Mouse (Mus musculus): Measurements from ENCODE around the gene Npcd.
A peak's percentile ranks its signal among the peaks of the same experiment; 100 is the strongest.

Gene Npcd

GRCm38 (mm10) chr15:79834130-79834880, at the start of gene Npcd, which contains the start of gene Cbx6:
TSS of gene Npcd (minus strand) at chr15:79834237.
TSS of gene Cbx6 (minus strand) at chr15:79834688.
- peak; percentile 77 for DNase-seq (ENCODE audit: low read depth, low spot score)

DNA sequence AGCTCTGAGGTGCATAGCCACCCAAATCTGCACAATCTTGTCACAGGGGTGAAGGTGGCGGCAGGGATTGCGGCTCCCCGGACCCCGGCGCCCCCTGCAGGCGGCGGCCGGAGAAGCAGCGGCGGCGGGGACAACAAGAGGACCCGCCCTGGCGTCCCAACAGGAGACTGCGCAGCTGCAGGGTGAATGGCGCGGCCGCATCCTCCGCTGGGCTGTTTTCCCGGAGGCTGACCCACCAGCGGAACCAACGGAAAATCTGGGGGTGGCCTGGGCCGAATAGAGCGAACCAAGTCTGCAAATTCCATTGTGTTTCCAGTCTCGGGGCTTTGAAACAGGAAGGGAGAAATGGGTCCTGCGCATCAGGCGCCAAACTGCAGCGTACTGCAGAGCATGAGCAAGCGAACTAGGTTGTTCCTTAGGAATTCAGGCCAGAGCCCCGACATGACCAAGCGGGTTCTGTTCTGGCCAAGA, 49.4 kb upstream of the Npcd start:
- peak; percentile 80 for DNase-seq (ENCODE audit: low read depth, low spot score)

GRCm38 (mm10) chr15:79882623-79883267, 48.7 kb upstream of the Npcd start:
- no peak for DNase-seq (ENCODE audit: low read depth, low spot score)

DNA sequence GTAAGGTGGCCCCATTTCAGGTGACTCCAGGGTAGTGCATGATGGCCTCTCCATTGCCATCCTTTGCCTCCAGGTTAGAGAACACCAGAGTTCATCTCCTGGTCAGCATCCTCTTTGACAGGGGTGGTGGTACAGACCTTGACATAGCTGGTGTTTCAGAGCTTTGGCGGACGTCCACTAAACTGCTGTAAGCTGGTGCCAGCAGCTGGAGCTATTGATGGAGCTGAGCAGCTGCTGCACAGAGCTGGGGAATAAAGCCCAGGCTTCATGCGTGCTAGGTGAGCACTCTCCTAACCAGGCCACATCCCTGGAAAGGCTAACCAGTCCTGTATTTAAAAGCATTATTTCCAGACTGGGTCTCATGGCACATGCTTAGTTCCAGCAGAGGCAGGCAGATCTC, 46.4 kb upstream of the Npcd start:
- DNase-seq (ENCODE audit: low read depth, low spot score) = no peak

GRCm38 (mm10) chr15:79879319-79879718, 45.3 kb upstream of the Npcd start:
- no peak for DNase-seq (ENCODE audit: low read depth, low spot score)

DNA sequence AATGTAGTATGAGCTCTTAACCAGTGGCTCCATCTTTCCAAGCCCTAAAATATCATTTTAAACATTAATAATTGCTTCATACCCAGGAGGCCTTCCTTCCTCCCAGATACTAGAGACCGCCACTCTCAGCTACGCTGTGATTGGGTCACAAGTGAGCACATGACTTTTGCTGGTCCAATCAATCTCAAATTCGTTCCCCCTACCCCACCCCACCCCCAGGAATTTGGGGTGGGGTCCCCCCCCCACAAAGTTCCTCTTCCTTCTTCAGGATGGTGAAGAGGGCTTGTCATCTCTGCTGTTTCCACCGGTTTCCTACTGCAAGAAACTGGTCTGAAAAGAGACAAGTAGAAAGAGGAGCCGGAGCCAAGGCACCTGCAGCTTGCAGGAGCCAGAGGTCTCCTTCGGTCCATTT, 44.7 kb upstream of the Npcd start:
- DNase-seq (ENCODE audit: low read depth, low spot score) = no peak

GRCm38 (mm10) chr15:79875261-79875995, 41.4 kb upstream of the Npcd start:
- DNase-seq (ENCODE audit: low read depth, low spot score) = no peak

DNA sequence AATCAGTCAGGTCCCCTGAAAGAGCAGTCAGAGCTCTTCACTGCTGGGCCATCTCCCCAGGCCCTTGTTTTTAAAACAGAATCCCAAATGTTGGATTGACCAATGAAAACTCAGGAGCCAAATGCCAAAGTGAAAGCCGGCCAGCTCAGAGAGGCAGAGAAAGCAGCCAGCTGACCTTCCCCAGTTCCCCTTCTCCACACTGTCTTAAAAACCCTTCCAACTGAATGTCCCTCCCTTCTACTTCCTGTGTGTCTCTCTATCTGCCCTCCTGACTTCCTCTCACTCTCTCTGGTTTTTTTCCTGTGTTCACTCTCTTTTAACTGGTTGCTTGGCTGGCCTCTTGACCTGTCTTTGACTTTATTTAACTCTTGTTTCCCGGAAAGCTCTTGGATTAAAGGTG, 40.0 kb upstream of the Npcd start:
- DNase-seq (ENCODE audit: low read depth, low spot score) = no peak

DNA sequence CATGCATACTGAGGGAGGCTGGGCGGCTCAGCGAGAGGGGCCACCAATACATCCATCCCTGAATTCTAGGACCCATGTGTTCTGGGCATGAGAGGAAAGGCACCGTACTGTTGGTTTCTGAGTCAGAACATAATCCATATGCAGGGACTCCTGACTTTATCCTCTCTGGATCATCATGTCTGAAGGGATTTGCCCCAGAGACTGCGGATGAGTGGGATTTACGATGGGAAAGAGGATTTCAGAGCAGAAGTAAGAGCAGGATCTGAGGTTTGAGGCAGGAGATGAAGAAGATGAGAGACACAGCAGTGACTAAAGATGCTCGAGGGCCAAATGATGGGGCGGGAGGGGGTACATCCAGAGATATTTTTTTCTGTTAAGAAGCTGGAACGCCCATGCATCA, 39.5 kb upstream of the Npcd start:
- DNase-seq (ENCODE audit: low read depth, low spot score) = no peak

DNA sequence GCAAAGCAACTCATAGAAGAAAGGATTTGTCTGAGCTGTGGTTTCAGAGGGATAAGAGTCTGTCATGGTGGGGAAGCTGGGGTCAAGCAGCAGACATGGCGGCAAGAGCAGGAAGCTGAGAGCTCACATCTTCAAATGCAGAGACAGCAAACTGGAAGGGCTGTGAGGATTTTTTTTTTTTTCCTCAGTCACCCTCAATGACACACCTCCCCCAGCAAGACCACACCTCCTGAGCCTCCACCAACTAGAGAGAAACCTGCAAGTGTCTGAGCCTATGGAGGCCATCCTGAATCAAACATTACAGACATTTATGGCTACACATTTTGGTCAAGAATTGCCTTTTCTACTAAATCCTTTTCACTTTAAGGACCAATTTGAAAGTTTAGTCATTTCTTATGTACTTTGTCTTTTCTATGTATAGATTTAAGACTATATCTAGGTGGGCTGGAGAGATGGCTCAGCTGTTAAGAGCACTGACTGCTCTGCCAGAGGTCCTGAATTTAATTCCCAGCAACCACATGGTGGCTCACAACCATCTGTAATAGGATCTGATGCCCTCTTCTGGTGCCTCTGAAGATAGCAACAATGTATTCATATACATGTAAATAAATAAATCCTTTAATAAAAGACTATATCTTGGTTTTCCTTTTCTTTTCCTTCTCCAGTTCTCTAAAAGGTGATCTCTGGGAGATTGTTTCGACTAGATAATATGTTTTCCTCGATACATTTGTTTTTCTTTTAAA, 33.4 kb upstream of the Npcd start:
- DNase-seq (ENCODE audit: low read depth, low spot score) = no peak

GRCm38 (mm10) chr15:79859821-79860220, 25.8 kb upstream of the Npcd start:
- DNase-seq (ENCODE audit: low read depth, low spot score) = no peak

GRCm38 (mm10) chr15:79858979-79859378, 24.9 kb upstream of the Npcd start:
- DNase-seq (ENCODE audit: low read depth, low spot score) = no peak

GRCm38 (mm10) chr15:79850143-79850542, 16.1 kb upstream of the Npcd start:
- DNase-seq (ENCODE audit: low read depth, low spot score) = no peak

- DNase-seq (ENCODE audit: low read depth, low spot score) = peak; percentile 70
Measured at GRCm38 (mm10) chr15:79847100-79847499, 13.1 kb upstream of the Npcd start.

GRCm38 (mm10) chr15:79845986-79846385, 11.9 kb upstream of the Npcd start:
- no peak for DNase-seq (ENCODE audit: low read depth, low spot score)

DNA sequence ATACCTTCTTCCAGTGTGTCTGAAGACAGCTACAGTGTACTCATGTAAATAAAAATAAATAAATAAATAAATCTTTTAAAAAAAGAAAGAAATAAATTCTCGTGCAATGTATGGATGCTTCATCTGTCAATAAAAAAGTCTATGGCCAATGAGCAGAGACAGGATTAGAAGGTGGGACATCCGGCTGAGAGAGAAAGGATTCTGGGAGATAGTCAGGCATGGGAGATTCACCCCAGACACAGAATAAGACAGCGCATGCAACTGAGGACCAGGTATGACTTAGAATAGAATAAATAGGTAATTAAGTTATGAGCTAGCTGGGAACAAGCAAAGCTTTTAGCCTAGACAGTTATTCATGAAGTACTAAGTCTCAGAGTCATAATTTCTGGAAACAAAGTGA, 8.9 kb upstream of the Npcd start:
- DNase-seq (ENCODE audit: low read depth, low spot score) = no peak

- no peak for DNase-seq (ENCODE audit: low read depth, low spot score)
Measured at GRCm38 (mm10) chr15:79840281-79840680, 6.2 kb upstream of the Npcd start.

DNA sequence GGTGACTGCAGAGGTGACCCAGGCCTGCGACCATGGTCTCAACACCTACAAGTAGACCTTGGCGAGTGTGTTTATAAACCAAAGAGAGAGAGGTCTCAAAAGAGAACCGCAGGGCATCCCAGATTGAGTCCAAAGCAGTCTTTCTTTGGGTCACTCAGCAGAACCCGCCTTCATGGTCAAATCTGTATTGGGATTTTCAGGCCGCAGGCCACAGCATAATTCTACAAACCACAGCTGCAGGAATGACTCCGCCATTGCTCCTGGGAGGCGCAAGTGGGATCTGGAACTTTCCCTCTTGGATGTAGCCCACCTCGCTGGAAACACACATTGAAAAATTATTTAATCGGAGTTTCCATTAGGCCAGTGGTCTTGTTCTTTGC, 834 bp upstream of the Npcd start:
- DNase-seq (ENCODE audit: low read depth, low spot score) = no peak

GRCm38 (mm10) chr15:79833251-79834050, 586 bp downstream of the Npcd start:
- no peak for DNase-seq (ENCODE audit: low read depth, low spot score)

DNA sequence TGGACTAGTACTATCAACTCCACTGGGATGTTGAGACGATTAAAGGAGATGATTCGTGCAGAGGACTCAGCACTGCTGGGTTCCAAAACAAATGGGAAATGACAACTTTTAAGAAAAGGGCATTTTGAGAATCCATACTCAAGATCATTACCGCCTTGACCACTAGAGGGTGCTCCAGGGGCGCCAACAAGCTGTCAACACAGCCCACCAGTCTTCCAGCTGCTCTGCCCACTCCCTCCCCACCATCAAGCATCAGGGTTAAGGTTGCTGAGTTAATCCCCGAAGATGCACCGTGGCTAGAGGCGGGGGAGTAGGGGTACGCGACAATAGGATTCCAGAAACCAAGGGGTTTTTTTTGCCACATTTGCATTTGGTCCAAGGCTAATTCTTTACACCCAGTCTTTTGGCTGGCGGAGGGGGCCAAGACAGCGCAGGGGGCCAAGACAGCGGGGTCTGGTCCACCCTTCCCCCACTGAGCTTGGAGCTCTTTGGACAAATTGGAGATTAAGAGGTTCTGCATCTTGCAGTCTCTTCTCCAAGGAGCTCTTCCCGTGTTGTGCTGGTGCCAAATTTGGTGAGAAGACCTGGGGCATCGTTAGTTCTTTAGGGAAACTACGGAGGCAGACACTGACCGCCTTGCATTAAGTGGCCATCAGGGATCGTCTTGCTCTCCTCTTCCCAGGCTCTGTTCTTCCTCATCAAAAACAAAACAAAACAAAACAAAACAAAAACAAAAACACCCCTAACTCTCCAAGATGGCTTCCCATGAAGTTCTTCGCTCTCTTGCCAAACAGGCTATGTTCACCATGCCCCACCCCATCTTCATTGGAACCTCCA, 1.8 kb downstream of the Npcd start:
- no peak for DNase-seq (ENCODE audit: low read depth, low spot score)

Data from WW6 (cell line).